Mouse (Mus musculus) heart, postnatal 0 days (tissue): ENCODE results near the gene Mob3c.

ENCODE experiments used
- CTCF ChIP-seq: IDR thresholded peaks from 2 replicates; pipeline ENCODE4 v1.5.1; 2016; ENCODE audit warnings: antibody characterized with exemption, control low read depth, low read depth
- EP300 ChIP-seq: IDR thresholded peaks from 2 replicates; pipeline ENCODE4 v1.6.1; 2016; ENCODE audit warnings: antibody characterized with exemption, low read depth

DNA sequence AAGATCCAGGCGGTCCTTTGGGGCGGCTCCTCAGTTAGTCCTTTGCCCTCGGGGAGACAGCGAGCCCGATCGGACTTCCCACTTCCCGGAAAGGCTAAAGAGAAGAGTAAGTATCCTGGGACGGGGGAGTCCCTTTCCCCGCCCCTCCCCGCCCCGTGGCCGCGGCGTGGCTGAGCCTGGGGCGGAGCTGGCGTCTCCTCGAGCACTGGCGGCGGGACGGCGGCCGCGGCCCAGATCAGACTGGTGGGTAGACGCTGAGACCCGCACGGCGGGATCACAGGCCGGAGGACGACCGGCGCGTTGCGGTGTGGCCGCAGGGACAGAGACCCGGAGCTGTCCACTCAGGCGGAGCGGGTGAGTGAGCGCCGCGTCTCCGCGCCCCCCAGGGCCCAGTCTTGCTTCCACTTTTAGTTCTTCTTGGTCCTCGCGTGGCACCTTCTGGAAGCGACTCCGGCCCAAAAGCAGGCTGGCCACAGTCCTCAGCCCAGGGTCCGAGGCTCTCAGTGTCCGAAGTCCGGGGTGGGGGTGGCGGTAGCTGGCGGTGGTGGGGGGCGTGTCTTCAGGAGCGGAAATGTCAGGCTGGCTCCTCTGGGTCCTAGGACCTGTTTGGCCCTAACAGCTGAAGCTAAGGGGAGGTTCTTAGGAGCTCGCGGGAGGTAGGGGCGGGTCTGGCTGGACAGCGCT, at the start of gene Mob3c:
- TF ChIP-seq CTCF (no peak), EP300 (no peak)
